Mouse (Mus musculus) liver, adult 2 months (tissue): ENCODE measurements around the gene Chchd2. TPM values are rescaled to one million over a fixed set of nuclear protein-coding genes. Genes with fewer than 3 reads are reported as not detected.

ENCODE experiments used
- DNase-seq: peaks from one replicate; pipeline ENCODE4 v3.0.0-alpha.2; 2011; ENCODE audit warnings: low read depth, low spot score; ENCODE audit errors: extremely low read depth
- H3K27ac ChIP-seq: fragments of 200-500 bp; replicated peaks from 2 replicates; pipeline ENCODE4 v1.5.1; 2012; ENCODE audit warnings: low read depth, mild to moderate bottlenecking, control low read depth, inconsistent platforms, low read length; ENCODE audit not compliant: insufficient read depth
- H3K27me3 ChIP-seq: fragments of 200-500 bp; 2 replicates; pipeline ENCODE4 v1.6.1; 2012; ENCODE audit warnings: mild to moderate bottlenecking, moderate library complexity, low read length, inconsistent platforms; ENCODE audit not compliant: control insufficient read depth, insufficient read depth
- H3K36me3 ChIP-seq: fragments of 200-500 bp; 2 replicates; pipeline ENCODE4 v1.6.1; 2012; ENCODE audit warnings: low read length, inconsistent platforms; ENCODE audit not compliant: control insufficient read depth, insufficient read depth
- H3K4me1 ChIP-seq: fragments of 200-500 bp; 2 replicates; pipeline ENCODE4 v1.6.1; 2011; ENCODE audit warnings: low read length; ENCODE audit not compliant: control insufficient read depth, insufficient read depth
- H3K4me3 ChIP-seq: fragments of 200-500 bp; 2 replicates; pipeline ENCODE4 v1.5.1; 2011; ENCODE audit warnings: low read depth, mild to moderate bottlenecking, control low read depth, low read length, moderate library complexity; ENCODE audit not compliant: insufficient read depth
- H3K79me2 ChIP-seq: fragments of 200-500 bp; 2 replicates; pipeline ENCODE4 v1.6.1; 2012; ENCODE audit warnings: inconsistent platforms, mild to moderate bottlenecking, low read length, moderate library complexity; ENCODE audit not compliant: control insufficient read depth, insufficient read depth
- H3K9ac ChIP-seq: fragments of 200-500 bp; 2 replicates; pipeline ENCODE4 v1.6.1; 2012; ENCODE audit warnings: low read depth, mild to moderate bottlenecking, control low read depth, inconsistent platforms, low read length
- CTCF ChIP-seq: fragments of 200-500 bp; IDR thresholded peaks from 2 replicates; pipeline ENCODE4 v1.5.1; 2011; ENCODE audit warnings: low read depth, low read length, control low read depth
- POLR2A ChIP-seq: fragments of 200-500 bp; IDR thresholded peaks from 2 replicates; pipeline ENCODE4 v1.6.1; 2011; ENCODE audit warnings: low read length, control low read depth; ENCODE audit not compliant: insufficient read depth; ENCODE audit errors: extremely low read depth
- WGBS: fragments of 180-500 bp; shearing (Covaris S2); methylation state at CpG from one replicate; pipeline ENCODE4 v1.1.7; 2018; 5-methylcytosine and 5-hydroxymethylcytosine counted together
- polyA plus RNA-seq: library from polyadenylated mRNA; depleted of rRNA; stranded (reverse); fragments of >200 nt; gene quantifications from 2 replicates; pipeline ENCODE4 v1.2.3, GENCODE M21; 2012; rRNA removed
- total RNA-seq: library from RNA; depleted of rRNA; stranded (reverse); fragments of >200 nt; gene quantifications from 2 replicates; pipeline ENCODE4 v1.2.3, GENCODE M21; 2014; rRNA removed

The Chchd2 gene
- total RNA-seq (1,393 and 1,612 TPM in 2 replicates), polyA plus RNA-seq (1,062 and 1,287 TPM in 2 replicates)

DNA sequence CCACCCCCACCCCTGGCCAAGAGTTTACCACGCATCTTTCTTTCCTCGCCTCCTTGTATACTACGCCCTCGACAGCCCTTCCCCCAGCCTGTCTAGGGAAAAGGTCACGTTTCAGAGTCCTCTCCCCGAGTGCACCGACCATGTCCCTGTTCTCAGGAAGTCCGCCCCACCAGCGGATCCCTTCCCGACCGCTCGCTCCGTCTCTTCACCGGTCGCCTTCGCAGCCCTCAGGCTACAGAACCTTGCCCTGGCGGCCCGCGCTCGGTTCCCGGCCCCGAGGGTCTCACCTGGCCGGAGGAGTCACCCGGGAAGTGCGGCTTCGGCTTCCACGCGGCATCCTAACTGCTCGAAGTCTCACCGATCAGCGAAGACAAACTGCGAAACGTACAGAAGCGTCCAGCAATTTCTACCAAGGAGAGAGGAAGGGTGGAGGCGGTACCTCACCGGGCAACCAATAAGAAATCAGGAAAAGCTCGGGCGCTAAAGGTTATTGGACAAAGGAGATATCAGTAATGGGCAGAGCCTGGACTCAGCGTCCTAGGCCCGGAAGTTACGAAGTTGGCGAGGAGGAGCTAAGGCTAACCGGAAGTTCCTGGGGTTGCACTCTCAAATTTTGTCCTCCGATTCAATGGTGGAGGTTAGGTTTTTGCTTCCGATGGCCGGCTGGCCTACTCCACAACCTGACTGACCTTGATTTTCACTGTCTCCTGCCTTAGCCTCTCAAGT is at the start of gene Chchd2:
Gene Chchd2 (minus strand): TSS at position 560 of the 726 bp plus-strand sequence.
- Histone ChIP-seq H3K4me1 (peaks cover 8% of the 10 kb centered on the region), H3K27me3 (no peaks in the 10 kb centered on the region), H3K9ac (peak within 1 kb of the TSS; percentile 96), H3K36me3 (peaks cover 20% of the 10 kb centered on the region), H3K4me3 (peak within 1 kb of the TSS; percentile 86), H3K27ac (peak within 1 kb of the TSS; percentile 93), H3K79me2 (peaks cover 14% of the 10 kb centered on the region; the same call in 1 of the 2 replicates)
- WGBS, result under 1% methylated on average over 46 of the region's 46 CpGs
- peak; percentile 97 for DNase-seq
- TF ChIP-seq POLR2A, result peak; percentile 96
- TF ChIP-seq CTCF, result no peak

GRCm38 (mm10) chr5:129936941-129937340 is 49.7 kb upstream of the Chchd2 start:
- Histone ChIP-seq H3K36me3 (no peaks in the 10 kb centered on the region), H3K27me3 (no peaks in the 10 kb centered on the region), H3K4me1 (no peaks in the 10 kb centered on the region), H3K4me3 (no peak overlapping the region), H3K9ac (no peak overlapping the region), H3K27ac (no peak overlapping the region), H3K79me2 (no peaks in the 10 kb centered on the region)
- 75% methylated on average over 4 of the region's 4 CpGs for WGBS
- no peak for DNase-seq
- TF ChIP-seq CTCF, result no peak
- TF ChIP-seq POLR2A, result no peak

GRCm38 (mm10) chr5:129929924-129930855 is 42.9 kb upstream of the Chchd2 start:
- 42% methylated on average over 9 of the region's 9 CpGs for WGBS
- TF ChIP-seq CTCF (no peak), POLR2A (no peak)
- Histone ChIP-seq H3K27me3 (no peaks in the 10 kb centered on the region), H3K4me1 (peaks cover 6% of the 10 kb centered on the region; the same call in 1 of the 2 replicates), H3K27ac (no peak overlapping the region; the same call in 1 of the 2 replicates), H3K9ac (0 out of 2 replicates have a peak overlapping the region, but pooled peaks have one; percentile 4), H3K79me2 (no peaks in the 10 kb centered on the region), H3K4me3 (no peak overlapping the region), H3K36me3 (no peaks in the 10 kb centered on the region)
- peak; percentile 82 for DNase-seq

- peaks cover 6% of the 10 kb centered on the region; the same call in 1 of the 2 replicates for H3K4me1 ChIP-seq
- H3K4me3 ChIP-seq, result no peak overlapping the region
- H3K27ac ChIP-seq, result no peak overlapping the region
- H3K36me3 ChIP-seq, result no peaks in the 10 kb centered on the region
- 54% methylated on average over 5 of the region's 5 CpGs for WGBS
- H3K27me3 ChIP-seq, result no peaks in the 10 kb centered on the region
- DNase-seq, result no peak
- H3K79me2 ChIP-seq, result no peaks in the 10 kb centered on the region
- H3K9ac ChIP-seq, result no peak overlapping the region
- TF ChIP-seq POLR2A (no peak), CTCF (no peak)
Measured at GRCm38 (mm10) chr5:129925933-129926332, 38.7 kb upstream of the Chchd2 start.

GRCm38 (mm10) chr5:129924820-129925452 is 37.7 kb upstream of the Chchd2 start:
- H3K27ac ChIP-seq, result no peak overlapping the region
- WGBS, result 69% methylated on average over 8 of the region's 8 CpGs

More at GRCm38 (mm10) chr5:129924820-129925452, 37.7 kb upstream of the Chchd2 start:
- Histone ChIP-seq H3K9ac (no peak overlapping the region), H3K79me2 (no peaks in the 10 kb centered on the region), H3K27me3 (no peaks in the 10 kb centered on the region), H3K36me3 (no peaks in the 10 kb centered on the region), H3K4me3 (no peak overlapping the region), H3K4me1 (no peaks in the 10 kb centered on the region)
- DNase-seq, result no peak
- TF ChIP-seq POLR2A (no peak), CTCF (no peak)
